Mouse (Mus musculus) splenic B cell, adult 2 months (primary cell): Measurements from ENCODE around the gene Vmn2r110.

Experiments used
- DNase-seq: peaks from one replicate; pipeline ENCODE4 v3.0.0-alpha.2; 2011; ENCODE audit warnings: low read depth, low spot score
- H3K27me3 ChIP-seq: 2 replicates; pipeline ENCODE4 v1.6.1; 2012; ENCODE audit warnings: mild to moderate bottlenecking, low read length, moderate library complexity, mixed read lengths; ENCODE audit not compliant: control insufficient read depth, poor library complexity, insufficient read depth, severe bottlenecking
- H3K36me3 ChIP-seq: 2 replicates; pipeline ENCODE4 v1.6.1; 2012; ENCODE audit warnings: mild to moderate bottlenecking, low read length, moderate library complexity, mixed read lengths; ENCODE audit not compliant: control insufficient read depth, poor library complexity, insufficient read depth, severe bottlenecking

The Vmn2r110 gene

GRCm38 (mm10) chr17:20596323-20596722 is at the start of gene Vmn2r110:
TSS of gene Vmn2r110 (minus strand) at chr17:20596423.
- Histone ChIP-seq H3K27me3 (no peaks in the 10 kb centered on the region), H3K36me3 (no peaks in the 10 kb centered on the region)
- DNase-seq, result no peak

GRCm38 (mm10) chr17:20624777-20625176 is 28.6 kb upstream of the Vmn2r110 start, which contains the start of gene Fpr-rs3:
TSS of gene Fpr-rs3 (minus strand) at chr17:20624877.
- Histone ChIP-seq H3K27me3 (no peaks in the 10 kb centered on the region), H3K36me3 (no peaks in the 10 kb centered on the region)
- DNase-seq, result no peak

- no peaks in the 10 kb centered on the region for H3K36me3 ChIP-seq
- H3K27me3 ChIP-seq, result no peaks in the 10 kb centered on the region
- no peak for DNase-seq
These were observed 31.6 kb downstream of the Vmn2r110 start, which contains the start of gene Vmn2r109 for GRCm38 (mm10) chr17:20564656-20565055. TSS of gene Vmn2r109 (minus strand) at chr17:20564756.
